Comparison of ENCODE assay signal across 12 mouse cellular contexts in the genomic region with DNA sequence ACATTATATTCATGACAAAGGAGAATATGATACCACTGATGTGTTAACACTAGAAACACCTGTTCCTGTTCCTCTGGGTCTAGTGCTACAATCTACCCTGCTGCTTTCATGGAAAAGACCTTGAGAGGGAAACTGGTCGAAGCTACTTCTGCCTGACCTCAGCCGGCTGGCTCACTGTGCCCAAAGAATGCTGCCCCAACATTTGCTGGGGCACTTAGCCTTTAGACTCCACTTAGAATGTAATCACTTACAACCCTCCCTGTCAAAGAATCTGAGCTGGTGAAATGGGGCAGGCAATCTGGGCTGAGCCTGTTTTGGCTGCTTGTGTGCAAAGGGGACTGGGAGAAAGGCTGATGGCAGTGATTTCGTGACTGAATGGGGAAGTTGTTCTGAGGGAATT. TPM values are rescaled to one million over a fixed set of nuclear protein-coding genes. Genes with fewer than 3 reads are reported as not detected.
A peak's percentile ranks its signal among the peaks of the same experiment; 100 is the strongest.
DNase-seq lines count a peak whose midpoint lies in the region; ATAC-seq and TF ChIP-seq lines count a peak whose summit lies in the region.
"Had no signal": no experiment of that assay in that cellular context is flagged by ENCODE, and none has a peak within 500 bp of the region (broad histone marks: within the 10 kb centered on the region; RNA-seq: fewer than 3 reads in every experiment).

No protein-coding gene starts in this region.

- H3K27me3 ChIP-seq in liver, adult 2 months (ENCODE audit: control insufficient read depth, insufficient read depth, low read length), result no peaks in the 10 kb centered on the region
- H3K27me3 ChIP-seq in liver, embryonic 12.5 days (replicated peaks), result no peaks in the 10 kb centered on the region
- H3K27me3 ChIP-seq: embryonic facial prominence, embryonic 15.5 days; heart, embryonic 13.5 days; limb, embryonic 13.5 days had no signal

- no peaks in the 10 kb centered on the region for H3K4me1 ChIP-seq in liver, adult 2 months (ENCODE audit: control insufficient read depth, insufficient read depth, low read length)
- H3K4me1 ChIP-seq in liver, embryonic 12.5 days, result no peaks in the 10 kb centered on the region
- peaks cover 12% of the 10 kb centered on the region for H3K4me1 ChIP-seq in bone marrow macrophage, adult 2 months (ENCODE audit: control insufficient read depth, insufficient read depth, low read length)
- H3K4me1 ChIP-seq: embryonic facial prominence, embryonic 15.5 days; limb, embryonic 13.5 days had no signal

- H3K9me3 ChIP-seq in liver, embryonic 12.5 days (replicated peaks), result no peaks in the 10 kb centered on the region
- H3K9me3 ChIP-seq: embryonic facial prominence, embryonic 15.5 days; heart, embryonic 13.5 days; limb, embryonic 13.5 days had no signal

- no peak overlapping the region for H3K9ac ChIP-seq in liver, adult 2 months (ENCODE audit: low read depth, low read length)
- no peak overlapping the region for H3K9ac ChIP-seq in liver, embryonic 12.5 days
- H3K9ac ChIP-seq: embryonic facial prominence, embryonic 15.5 days; heart, embryonic 13.5 days; limb, embryonic 13.5 days had no signal

- no peak for ATAC-seq in liver, embryonic 12.5 days

- H3K4me2 ChIP-seq in liver, embryonic 12.5 days, result no peak overlapping the region
- H3K4me2 ChIP-seq: embryonic facial prominence, embryonic 15.5 days; heart, embryonic 13.5 days; limb, embryonic 13.5 days had no signal

- TF ChIP-seq CTCF in liver, adult 2 months (IDR thresholded peaks at IDR 0.05; ENCODE audit: low read depth, low read length), result no peak
- no peak for TF ChIP-seq CTCF in bone marrow macrophage, adult 2 months (IDR thresholded peaks at IDR 0.05; ENCODE audit: low read depth, low read length)

- 38% methylated on average over 3 of the region's 3 CpGs for WGBS in liver, adult 2 months
- 43% methylated on average over 3 of the region's 3 CpGs for WGBS in liver, embryonic 12.5 days (ENCODE audit: insufficient replicate concordance)

- peak; percentile 18 for DNase-seq in liver, adult 2 months (ENCODE audit: extremely low read depth, low read depth, low spot score)
- peak; percentile 43 for DNase-seq in Muller cell, postnatal 12 days (ENCODE audit: inconsistent ontology term)
- DNase-seq in kidney, postnatal 10 days, result peak; percentile 71
- no peak for DNase-seq in MN1 (ENCODE audit: low spot score)
- DNase-seq in layer of hippocampus, adult 9-11 months, result no peak
- DNase-seq: cerebellum, adult 11 months had no signal

- H3K27ac ChIP-seq in liver, adult 2 months (replicated peaks; ENCODE audit: insufficient read depth, low read depth, low read length), result no peak overlapping the region
- no peak overlapping the region for H3K27ac ChIP-seq in liver, embryonic 12.5 days
- peak overlapping the region; percentile 83 for H3K27ac ChIP-seq in bone marrow macrophage, adult 2 months (ENCODE audit: insufficient read depth, low read depth, low read length)
- H3K27ac ChIP-seq: embryonic facial prominence, embryonic 15.5 days; heart, embryonic 13.5 days; limb, embryonic 13.5 days had no signal

- no peak overlapping the region for H3K4me3 ChIP-seq in liver, adult 2 months (ENCODE audit: insufficient read depth, low read depth, low read length)
- no peak overlapping the region for H3K4me3 ChIP-seq in liver, embryonic 12.5 days
- H3K4me3 ChIP-seq in bone marrow macrophage, adult 2 months (ENCODE audit: insufficient read depth, low read length), result no peak overlapping the region
- H3K4me3 ChIP-seq: embryonic facial prominence, embryonic 15.5 days; heart, embryonic 13.5 days; limb, embryonic 13.5 days had no signal

- TF ChIP-seq POLR2A in liver, adult 2 months (IDR thresholded peaks at IDR 0.05; ENCODE audit: extremely low read depth, insufficient read depth, low read length), result no peak
- TF ChIP-seq POLR2A in bone marrow macrophage, adult 2 months (IDR thresholded peaks at IDR 0.05; ENCODE audit: borderline replicate concordance, low read depth, low read length), result no peak

- H3K79me2 ChIP-seq in liver, adult 2 months (ENCODE audit: control insufficient read depth, insufficient read depth, low read length), result no peaks in the 10 kb centered on the region

- no peaks in the 10 kb centered on the region for H3K36me3 ChIP-seq in liver, adult 2 months (ENCODE audit: control insufficient read depth, insufficient read depth, low read length)
- no peaks in the 10 kb centered on the region for H3K36me3 ChIP-seq in liver, embryonic 12.5 days
- H3K36me3 ChIP-seq: embryonic facial prominence, embryonic 15.5 days; heart, embryonic 13.5 days; limb, embryonic 13.5 days had no signal

RNA-seq across cellular contexts. Expression of gene Kcnj16, which starts 18.1 kb away (rescaled TPM):
- total RNA-seq in liver, adult 2 months (2014; rRNA removed), result 0.87 and 1.0 TPM in 2 replicates
- 0.17 and 0.31 TPM in 2 replicates for polyA plus RNA-seq in liver, adult 2 months (2012; rRNA removed)
- not detected in 2 replicates for polyA plus RNA-seq in liver, embryonic 12.5 days (2016; fragmentation: Nextera tagmentation; extraction: Ambion mirVana)
- polyA plus RNA-seq in bone marrow macrophage, adult 2 months (2012; ENCODE audit: insufficient read depth, insufficient read length, missing spikeins), result 2.3 and 2.4 TPM in 2 replicates
- polyA plus RNA-seq: heart, embryonic 13.5 days; limb, embryonic 13.5 days; testis, adult 2 months had no signal

Comparison
In these comparisons a context has a peak if more than half of its experiments do, and no peak if none do; other contexts are left out.
1. DNase-seq: peak in liver, adult 2 months (single experiment), Muller cell, postnatal 12 days (single experiment) and kidney, postnatal 10 days (single experiment); none in MN1 (single experiment) and layer of hippocampus, adult 9-11 months (single experiment).